Mouse (Mus musculus) forebrain, embryonic 12.5 days (tissue): ENCODE results near the gene Sass6. TPM values are rescaled to one million over a fixed set of nuclear protein-coding genes. Genes with fewer than 3 reads are reported as not detected.

Experiments
- ATAC-seq: fragments of 200-750 bp; cut with Nextera tagmentation; 2 replicates; pipeline ENCODE4 v1.8.0; 2017; ENCODE audit warnings: moderate TSS enrichment; ENCODE audit not compliant: low FRiP score
- H3K27ac ChIP-seq: fragments of 300-500 bp; sonication (generic); 2 replicates; pipeline ENCODE4 v1.5.1; 2016; ENCODE audit warnings: mild to moderate bottlenecking
- H3K27me3 ChIP-seq: fragments of 300-500 bp; sonication (generic); 2 replicates; pipeline ENCODE4 v1.6.1; 2016; ENCODE audit warnings: mild to moderate bottlenecking
- H3K36me3 ChIP-seq: fragments of 300-500 bp; sonication (generic); replicated peaks from 2 replicates; pipeline ENCODE4 v1.6.1; 2016; ENCODE audit warnings: mild to moderate bottlenecking
- H3K4me1 ChIP-seq: fragments of 300-500 bp; sonication (generic); 2 replicates; pipeline ENCODE4 v1.6.1; 2016
- H3K4me2 ChIP-seq: fragments of 300-500 bp; sonication (generic); 2 replicates; pipeline ENCODE4 v1.6.1; 2016; ENCODE audit warnings: mild to moderate bottlenecking, moderate library complexity
- H3K4me3 ChIP-seq: fragments of 300-500 bp; sonication (generic); replicated peaks from 2 replicates; pipeline ENCODE4 v1.5.1; 2016; ENCODE audit warnings: mild to moderate bottlenecking
- H3K9ac ChIP-seq: fragments of 300-500 bp; sonication (generic); 2 replicates; pipeline ENCODE4 v1.6.1; 2016; ENCODE audit warnings: mild to moderate bottlenecking
- H3K9me3 ChIP-seq: fragments of 300-500 bp; sonication (generic); 2 replicates; pipeline ENCODE4 v1.6.1; 2016
- WGBS: fragments of 180-500 bp; shearing (Covaris S2); methylation state at CpG from one replicate; pipeline ENCODE4 v1.1.7; 2016; 5-methylcytosine and 5-hydroxymethylcytosine counted together
- polyA plus RNA-seq: library from polyadenylated mRNA; unstranded; fragments of >200 nt; fragmentation: Nextera tagmentation; extraction: Ambion mirVana; gene quantifications from 2 replicates; pipeline ENCODE4 v1.2.1, GENCODE M21; 2016

Sass6 gene
- polyA plus RNA-seq, 1 experiment from 2014 or later = 36.0 TPM

DNA sequence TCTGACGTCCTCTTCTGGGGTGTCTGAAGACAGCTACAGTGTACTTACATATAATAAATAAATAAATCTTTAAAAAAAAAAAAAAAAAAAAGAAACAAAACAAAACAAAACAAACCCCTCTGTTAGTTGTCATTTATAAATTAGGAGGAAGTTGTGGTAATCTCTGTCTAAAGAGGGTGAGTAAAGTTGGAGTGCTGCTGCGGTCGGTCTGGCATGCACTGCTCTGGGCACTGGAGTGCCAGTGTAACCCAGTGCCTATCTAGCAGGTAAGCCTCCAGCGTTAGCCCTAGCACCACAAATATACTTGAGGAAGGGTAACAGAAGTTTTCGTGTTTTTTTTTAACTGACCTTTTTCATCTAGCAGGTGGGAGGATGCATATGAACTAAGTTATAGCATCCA is 6.2 kb downstream of the Sass6 start:
- H3K9me3 ChIP-seq = no peaks in the 10 kb centered on the region
- H3K9ac ChIP-seq = no peak overlapping the region
- peaks cover 1% of the 10 kb centered on the region for H3K4me1 ChIP-seq
- no peaks in the 10 kb centered on the region; the same call in none of the 2 replicates for H3K36me3 ChIP-seq
- no peak for ATAC-seq
- H3K27me3 ChIP-seq = no peaks in the 10 kb centered on the region
- WGBS = 93% methylated on average over 5 of the region's 5 CpGs
- no peak overlapping the region for H3K4me3 ChIP-seq
- no peak overlapping the region for H3K4me2 ChIP-seq
- H3K27ac ChIP-seq = no peak overlapping the region

DNA sequence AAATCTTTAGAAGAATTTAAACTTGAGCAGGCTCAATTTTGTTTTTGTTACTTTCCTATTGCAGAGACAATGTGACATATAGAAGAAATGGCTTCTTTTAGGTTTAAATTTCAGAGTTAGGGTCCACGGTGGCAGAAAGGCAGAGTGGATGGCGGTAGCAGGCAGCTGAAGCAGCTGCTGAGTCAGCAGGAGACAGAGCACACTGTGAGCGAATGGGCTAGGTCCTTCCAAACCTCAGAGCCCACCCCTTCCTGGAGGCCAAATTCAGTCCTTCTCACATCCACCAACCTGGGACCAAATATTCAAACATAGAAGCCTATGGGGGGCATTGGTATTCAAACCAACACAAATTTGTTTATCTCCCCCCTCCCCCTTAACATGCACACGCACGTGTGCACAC is 7.0 kb downstream of the Sass6 start:
- H3K27ac ChIP-seq = no peak overlapping the region
- no peaks in the 10 kb centered on the region for H3K4me1 ChIP-seq
- no peaks in the 10 kb centered on the region for H3K27me3 ChIP-seq
- no peak overlapping the region for H3K4me3 ChIP-seq
- WGBS = 93% methylated on average over 5 of the region's 5 CpGs
- H3K36me3 ChIP-seq = no peaks in the 10 kb centered on the region; the same call in none of the 2 replicates
- ATAC-seq = no peak
- no peak overlapping the region for H3K4me2 ChIP-seq
- H3K9me3 ChIP-seq = no peaks in the 10 kb centered on the region
- no peak overlapping the region for H3K9ac ChIP-seq

DNA sequence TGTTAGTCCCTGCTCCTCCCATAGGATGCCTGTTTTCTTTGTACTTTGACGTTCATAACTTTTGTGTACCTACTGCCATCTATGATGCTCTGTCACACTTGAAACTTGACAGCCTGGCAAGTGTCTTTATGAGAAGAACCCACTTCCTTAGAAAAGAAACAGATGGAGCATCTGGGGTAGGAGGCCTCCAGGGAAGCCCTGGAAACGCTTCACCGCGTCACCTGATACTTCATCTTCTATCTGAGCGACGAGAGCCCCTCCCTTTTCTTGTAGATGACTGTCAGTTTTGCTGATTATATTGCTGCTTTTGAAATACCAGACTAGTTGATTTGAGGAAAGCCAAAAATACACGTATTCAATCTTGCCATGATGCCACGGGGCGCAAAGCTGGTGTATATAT is 9.8 kb downstream of the Sass6 start:
- no peaks in the 10 kb centered on the region for H3K4me1 ChIP-seq
- no peak for ATAC-seq
- no peak overlapping the region for H3K4me3 ChIP-seq
- H3K9ac ChIP-seq = no peak overlapping the region
- WGBS = 88% methylated on average over 9 of the region's 9 CpGs
- H3K4me2 ChIP-seq = no peak overlapping the region
- no peaks in the 10 kb centered on the region for H3K27me3 ChIP-seq
- no peak overlapping the region for H3K27ac ChIP-seq
- no peaks in the 10 kb centered on the region for H3K9me3 ChIP-seq
- peaks cover 19% of the 10 kb centered on the region for H3K36me3 ChIP-seq

DNA sequence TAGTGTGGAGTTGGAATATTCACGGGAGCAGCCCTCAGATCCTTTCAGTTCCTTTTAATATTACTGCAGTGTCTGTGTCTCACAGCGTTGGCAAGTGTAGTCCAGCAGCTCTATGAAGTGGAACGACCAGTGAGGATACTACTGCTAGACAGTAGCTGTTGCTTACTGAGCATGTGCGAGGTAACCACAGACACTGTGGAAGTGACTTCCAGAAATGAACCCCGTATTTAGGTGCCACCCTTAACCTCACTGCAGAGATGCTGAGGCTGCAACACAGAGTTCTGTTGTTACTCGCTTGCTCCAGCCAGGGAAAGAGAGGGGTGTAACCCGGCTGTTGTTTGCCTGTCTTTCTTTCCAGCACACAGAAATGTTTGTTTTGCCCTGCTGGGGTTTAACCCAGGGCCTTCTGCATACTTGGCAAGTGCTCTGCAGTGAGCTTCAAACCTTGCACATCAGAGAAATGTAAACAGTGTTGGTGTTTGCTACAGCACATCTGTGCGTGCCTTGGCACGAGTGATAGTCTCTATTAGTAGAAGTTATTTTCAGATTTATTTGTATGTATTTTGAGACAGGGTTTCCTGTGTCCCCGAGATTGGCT is 19.6 kb downstream of the Sass6 start, which contains the start of gene Trmt13:
Gene Trmt13, minus strand, starts transcription at position 293 of the 598 bp plus-strand sequence.
- no peaks in the 10 kb centered on the region for H3K9me3 ChIP-seq
- H3K36me3 ChIP-seq = peaks cover 60% of the 10 kb centered on the region
- no peak within 1 kb of the TSS for H3K27ac ChIP-seq
- no peak for ATAC-seq
- H3K9ac ChIP-seq = no peak within 1 kb of the TSS
- H3K4me2 ChIP-seq = no peak within 1 kb of the TSS
- H3K27me3 ChIP-seq = no peaks in the 10 kb centered on the region
- H3K4me1 ChIP-seq = no peaks in the 10 kb centered on the region
- H3K4me3 ChIP-seq = no peak within 1 kb of the TSS
- WGBS = 87% methylated on average over 10 of the region's 10 CpGs

DNA sequence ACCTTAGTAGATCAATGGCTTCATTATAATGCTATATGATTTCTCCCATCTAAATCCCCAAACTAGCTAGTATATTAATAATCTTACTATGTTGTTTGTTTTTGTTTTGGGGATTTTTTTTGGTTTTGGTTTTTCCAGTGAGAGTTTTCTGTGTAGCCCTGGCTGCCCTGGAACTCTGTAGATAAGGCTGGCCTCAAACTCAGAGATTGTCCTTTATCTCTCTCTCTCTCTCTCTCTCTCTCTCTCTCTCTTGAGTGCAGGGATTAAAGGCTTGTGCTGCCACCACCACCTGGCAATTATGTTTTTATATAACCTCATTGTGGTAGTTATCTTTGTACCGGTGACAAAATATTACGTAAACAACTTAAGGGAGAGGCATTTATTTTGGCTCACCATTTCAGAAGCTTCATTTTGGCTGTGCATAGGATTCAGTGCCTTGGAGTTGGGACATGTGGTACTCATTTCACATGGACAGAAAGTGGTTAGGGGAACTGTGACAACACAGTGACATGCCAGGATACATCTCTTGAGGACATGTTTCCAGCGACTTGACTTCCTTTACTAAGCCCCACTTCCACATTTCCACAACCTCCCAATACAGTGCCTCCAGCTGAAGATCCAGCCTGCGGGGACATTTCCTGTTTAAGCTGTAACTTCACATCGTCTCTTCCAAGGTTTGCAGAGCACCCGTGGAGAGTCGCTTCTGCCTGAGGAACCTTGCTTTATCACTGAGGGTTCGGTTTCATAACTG is 20.7 kb downstream of the Sass6 start:
- Histone ChIP-seq H3K9me3 (no peaks in the 10 kb centered on the region), H3K4me3 (no peak overlapping the region), H3K27ac (no peak overlapping the region), H3K36me3 (peaks cover 60% of the 10 kb centered on the region), H3K27me3 (no peaks in the 10 kb centered on the region), H3K4me2 (no peak overlapping the region), H3K9ac (no peak overlapping the region), H3K4me1 (no peaks in the 10 kb centered on the region)
- no peak for ATAC-seq
- 91% methylated on average over 8 of the region's 8 CpGs for WGBS

DNA sequence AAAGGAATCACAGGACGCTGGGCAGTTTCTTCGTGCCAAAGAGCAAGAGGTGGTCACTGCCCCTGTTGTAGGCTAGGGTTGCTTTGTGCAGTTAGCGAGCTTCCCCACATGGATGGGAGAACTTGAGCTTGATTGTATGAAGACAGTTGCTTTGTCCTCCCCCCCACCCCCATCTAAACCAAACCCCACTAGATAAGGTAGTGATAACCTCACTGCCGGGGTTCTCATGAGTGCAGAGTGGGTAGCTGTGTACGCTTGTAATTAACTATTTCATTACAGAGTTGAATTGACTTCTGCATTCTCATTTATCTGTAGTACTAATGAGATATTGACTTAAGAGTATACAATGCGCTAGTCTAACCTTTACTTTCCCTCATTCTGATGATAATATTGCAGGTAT is 24.1 kb downstream of the Sass6 start:
- 87% methylated on average over 6 of the region's 6 CpGs for WGBS
- no peak overlapping the region for H3K9ac ChIP-seq
- ATAC-seq = no peak

DNA sequence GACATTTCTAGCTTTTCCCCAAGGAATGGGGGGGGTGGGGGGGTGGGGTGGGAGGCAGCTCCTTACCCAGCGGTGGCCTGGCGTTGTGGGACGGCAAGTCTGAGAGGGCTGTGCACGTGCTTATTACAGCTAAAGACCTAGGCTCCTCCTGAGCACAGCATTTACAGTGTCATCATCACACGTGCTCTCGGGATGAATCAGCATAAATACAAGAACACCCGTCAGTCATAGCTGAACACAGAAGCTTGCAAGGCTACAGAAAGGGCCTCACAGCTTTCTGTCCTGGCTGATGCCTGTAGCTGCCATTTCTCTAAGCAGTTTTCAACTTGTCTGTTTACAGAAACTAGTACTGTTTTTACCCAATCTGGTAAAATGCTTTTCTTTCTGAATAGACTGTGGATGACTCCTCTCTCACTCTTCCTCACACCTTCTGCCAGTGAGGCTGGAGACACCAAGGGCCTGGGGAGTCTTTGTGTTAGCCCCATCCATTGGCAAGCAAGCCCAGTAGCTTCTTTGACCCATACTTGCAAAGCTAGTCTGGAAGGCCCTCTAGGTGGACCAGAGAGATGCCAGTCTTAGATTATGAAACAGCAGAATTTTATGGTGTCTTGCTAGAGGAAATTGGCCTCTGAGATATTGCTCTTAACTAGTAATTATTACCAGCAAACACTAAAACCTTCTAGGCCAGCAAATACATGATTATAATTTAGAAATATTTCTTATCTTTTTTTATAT is 26.0 kb downstream of the Sass6 start:
- ATAC-seq = no peak
- WGBS = 91% methylated on average over 7 of the region's 7 CpGs
- H3K36me3 ChIP-seq = peaks cover 50% of the 10 kb centered on the region

More for the DNA sequence above, 24.1 kb downstream of the Sass6 start:
- Histone ChIP-seq H3K4me2 (no peak overlapping the region), H3K36me3 (peaks cover 70% of the 10 kb centered on the region), H3K27me3 (no peaks in the 10 kb centered on the region), H3K4me3 (no peak overlapping the region), H3K27ac (no peak overlapping the region), H3K4me1 (no peaks in the 10 kb centered on the region), H3K9me3 (no peaks in the 10 kb centered on the region)

DNA sequence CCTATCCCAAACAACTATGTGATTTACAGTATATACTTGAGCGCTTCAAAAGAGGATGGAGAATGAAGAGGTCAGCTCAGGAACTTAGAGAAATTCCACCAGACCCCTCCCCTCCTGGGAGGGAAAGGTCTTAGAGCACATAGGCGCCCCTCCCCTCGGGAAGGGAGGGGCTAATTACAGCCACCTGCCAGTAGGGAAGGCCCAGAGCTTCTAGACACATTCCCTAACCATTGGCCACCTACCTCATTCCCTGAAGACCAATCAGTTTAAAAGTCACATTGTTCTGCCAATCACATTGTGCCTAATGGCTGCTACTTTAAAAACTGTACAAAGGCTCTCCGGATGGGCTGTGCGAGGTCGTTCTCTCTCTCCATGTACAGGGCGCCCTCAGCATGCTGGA is 27.9 kb downstream of the Sass6 start:
- H3K9me3 ChIP-seq = no peaks in the 10 kb centered on the region
- peaks cover 41% of the 10 kb centered on the region for H3K36me3 ChIP-seq
- no peak overlapping the region for H3K27ac ChIP-seq
- no peaks in the 10 kb centered on the region for H3K4me1 ChIP-seq
- 95% methylated on average over 7 of the region's 7 CpGs for WGBS
- H3K27me3 ChIP-seq = no peaks in the 10 kb centered on the region
- H3K4me2 ChIP-seq = no peak overlapping the region
- no peak overlapping the region for H3K4me3 ChIP-seq
- ATAC-seq = no peak
- no peak overlapping the region for H3K9ac ChIP-seq

More for the DNA sequence above, 26.0 kb downstream of the Sass6 start:
- Histone ChIP-seq H3K27me3 (no peaks in the 10 kb centered on the region), H3K4me1 (no peaks in the 10 kb centered on the region), H3K9me3 (no peaks in the 10 kb centered on the region), H3K9ac (no peak overlapping the region), H3K4me3 (no peak overlapping the region), H3K27ac (no peak overlapping the region), H3K4me2 (no peak overlapping the region)

DNA sequence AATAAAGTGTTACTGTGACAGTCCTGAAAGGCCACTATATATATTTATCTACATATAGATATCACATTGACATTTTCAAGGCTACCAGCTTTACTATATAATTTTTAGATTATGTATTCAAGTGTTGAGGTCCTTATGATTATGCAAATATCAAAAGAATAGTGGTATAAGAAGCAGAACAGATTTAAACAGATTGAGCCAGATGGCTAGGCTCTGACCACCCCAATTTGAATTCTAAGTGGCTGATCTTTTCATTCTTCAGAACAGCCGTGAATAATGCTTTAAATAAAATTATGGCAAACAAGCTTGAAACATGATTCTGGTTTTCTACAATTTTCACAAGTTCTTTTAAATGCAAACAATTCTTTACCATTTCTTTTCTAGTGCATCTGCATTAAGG is 36.7 kb downstream of the Sass6 start:
- H3K4me3 ChIP-seq = no peak overlapping the region
- no peaks in the 10 kb centered on the region for H3K4me1 ChIP-seq
- no peak for ATAC-seq
- no peak overlapping the region for H3K9ac ChIP-seq
- H3K27me3 ChIP-seq = no peaks in the 10 kb centered on the region
- 68% methylated on average over 1 of the region's 1 CpGs for WGBS
- no peaks in the 10 kb centered on the region for H3K9me3 ChIP-seq
- peaks cover 54% of the 10 kb centered on the region for H3K36me3 ChIP-seq
- no peak overlapping the region for H3K4me2 ChIP-seq
- no peak overlapping the region for H3K27ac ChIP-seq

DNA sequence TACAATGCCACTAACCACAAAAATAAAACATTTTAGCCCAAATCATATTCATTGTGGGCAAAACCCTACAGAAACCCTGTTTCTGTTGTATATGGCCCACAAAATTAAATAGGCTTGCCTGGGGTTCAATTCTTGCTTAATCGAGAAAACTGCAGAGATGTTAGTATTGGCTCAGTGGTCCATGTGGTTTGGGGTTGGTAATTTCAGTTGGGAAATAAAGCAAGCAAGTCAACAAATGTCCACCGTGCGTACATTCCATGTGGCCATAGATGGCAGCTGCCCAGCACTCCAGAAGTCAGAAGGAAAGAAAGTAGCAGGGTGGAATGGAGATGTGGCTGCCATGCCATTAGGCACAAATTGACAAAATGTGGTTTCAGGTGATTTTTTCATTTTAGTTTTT is 38.2 kb downstream of the Sass6 start:
- no peaks in the 10 kb centered on the region for H3K4me1 ChIP-seq
- ATAC-seq = no peak
- no peak overlapping the region for H3K9ac ChIP-seq
- H3K4me3 ChIP-seq = no peak overlapping the region
- H3K27me3 ChIP-seq = no peaks in the 10 kb centered on the region
- H3K36me3 ChIP-seq = peaks cover 65% of the 10 kb centered on the region
- WGBS = 92% methylated on average over 3 of the region's 3 CpGs
- H3K9me3 ChIP-seq = no peaks in the 10 kb centered on the region
- H3K4me2 ChIP-seq = no peak overlapping the region
- no peak overlapping the region for H3K27ac ChIP-seq

DNA sequence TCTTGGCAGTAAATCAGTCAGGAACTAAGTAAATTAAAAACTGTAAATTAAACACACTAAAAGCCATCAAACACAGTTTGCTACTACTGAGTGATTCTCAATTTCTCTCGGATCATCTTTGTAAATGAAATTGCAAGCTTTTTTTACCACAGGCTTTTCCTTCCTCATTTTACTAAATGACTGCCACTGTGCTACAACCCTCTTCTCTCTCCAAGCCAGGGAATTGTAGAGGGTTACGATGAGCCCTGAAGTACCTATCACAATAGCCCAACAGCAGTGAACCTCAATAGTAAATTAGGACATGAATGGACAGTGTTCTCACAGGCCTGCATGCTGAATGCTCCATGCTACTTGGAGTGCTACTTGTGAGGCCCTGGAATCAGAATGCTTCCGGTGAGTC is 39.3 kb downstream of the Sass6 start:
- H3K27ac ChIP-seq = no peak overlapping the region
- H3K9me3 ChIP-seq = no peaks in the 10 kb centered on the region
- no peak for ATAC-seq
- no peak overlapping the region for H3K9ac ChIP-seq
- H3K36me3 ChIP-seq = peaks cover 73% of the 10 kb centered on the region
- H3K4me3 ChIP-seq = no peak overlapping the region
- H3K4me1 ChIP-seq = no peaks in the 10 kb centered on the region
- no peaks in the 10 kb centered on the region for H3K27me3 ChIP-seq
- H3K4me2 ChIP-seq = no peak overlapping the region
- WGBS = 86% methylated on average over 3 of the region's 3 CpGs

DNA sequence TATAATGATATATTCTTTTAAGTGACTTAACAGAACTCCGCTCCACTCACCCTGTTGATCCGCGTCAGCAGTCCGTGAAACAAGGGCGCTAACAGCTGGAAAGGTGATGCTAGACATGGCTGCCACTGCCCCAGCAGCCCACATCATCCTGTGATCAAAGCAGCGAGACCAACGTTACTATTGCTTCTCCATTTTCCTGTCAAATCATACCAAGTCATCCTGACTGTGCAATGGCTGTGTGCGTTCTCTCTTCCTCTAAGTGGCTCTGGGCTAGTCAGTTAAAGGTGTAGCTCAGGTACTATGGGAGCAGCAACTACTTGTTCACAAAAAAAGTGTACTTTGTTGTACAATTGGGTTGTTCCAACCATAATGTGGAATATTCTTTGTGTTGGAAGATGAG is 40.1 kb downstream of the Sass6 start:
- Histone ChIP-seq H3K4me1 (no peaks in the 10 kb centered on the region), H3K36me3 (peaks cover 80% of the 10 kb centered on the region), H3K27me3 (no peaks in the 10 kb centered on the region), H3K9ac (no peak overlapping the region), H3K27ac (no peak overlapping the region), H3K9me3 (no peaks in the 10 kb centered on the region), H3K4me2 (no peak overlapping the region), H3K4me3 (no peak overlapping the region)
- ATAC-seq = no peak
- WGBS = 96% methylated on average over 8 of the region's 8 CpGs
